Mouse (Mus musculus) forebrain, embryonic 14.5 days (tissue): ENCODE measurements around the gene Kpna7. TPM values are rescaled to one million over a fixed set of nuclear protein-coding genes. Genes with fewer than 3 reads are reported as not detected.

Experiments
- ATAC-seq: fragments of 200-750 bp; cut with Nextera tagmentation; 2 replicates; pipeline ENCODE4 v1.8.0; 2017; ENCODE audit warnings: mild to moderate bottlenecking, moderate library complexity
- DNase-seq: peaks from one replicate; pipeline ENCODE4 v3.0.0-alpha.2; 2015; ENCODE audit warnings: low spot score
- H3K27ac ChIP-seq: fragments of 300-500 bp; sonication (generic); 2 replicates; pipeline ENCODE4 v1.5.1; 2014; ENCODE audit warnings: low read depth, mild to moderate bottlenecking, control low read depth, low read length, moderate library complexity
- H3K27me3 ChIP-seq: fragments of 300-500 bp; sonication (generic); replicated peaks from 2 replicates; pipeline ENCODE4 v1.6.1; 2014; ENCODE audit warnings: low read length, control low read depth, mixed read lengths; ENCODE audit not compliant: control insufficient read depth, insufficient read depth
- H3K36me3 ChIP-seq: fragments of 300-500 bp; sonication (generic); 2 replicates; pipeline ENCODE4 v1.6.1; 2014; ENCODE audit warnings: low read length, control low read depth; ENCODE audit not compliant: control insufficient read depth, insufficient read depth
- H3K4me1 ChIP-seq: fragments of 300-500 bp; sonication (generic); 2 replicates; pipeline ENCODE4 v1.6.1; 2014; ENCODE audit warnings: antibody characterized with exemption, low read length, control low read depth; ENCODE audit not compliant: control insufficient read depth, insufficient read depth
- H3K4me2 ChIP-seq: fragments of 300-500 bp; sonication (generic); 2 replicates; pipeline ENCODE4 v1.6.1; 2014; ENCODE audit warnings: mild to moderate bottlenecking, control low read depth, low read length
- H3K4me3 ChIP-seq: fragments of 300-500 bp; sonication (generic); 2 replicates; pipeline ENCODE4 v1.5.1; 2014; ENCODE audit warnings: low read depth, low read length, control low read depth
- H3K9ac ChIP-seq: fragments of 300-500 bp; sonication (generic); 2 replicates; pipeline ENCODE4 v1.6.1; 2014; ENCODE audit warnings: mild to moderate bottlenecking, low read length, control low read depth, moderate library complexity
- H3K9me3 ChIP-seq: fragments of 300-500 bp; sonication (generic); replicated peaks from 2 replicates; pipeline ENCODE4 v1.6.1; 2016; ENCODE audit warnings: low read length, control low read depth, mixed read lengths; ENCODE audit not compliant: control insufficient read depth
- WGBS: fragments of 180-500 bp; shearing (Covaris S2); extraction: QIAGEN DNeasy Blood & Tissue Kit; methylation state at CpG from one replicate; pipeline ENCODE4 v1.1.7; 2014; 5-methylcytosine and 5-hydroxymethylcytosine counted together
- polyA plus RNA-seq: library from polyadenylated mRNA; unstranded; fragments of >200 nt; fragmentation: Nextera tagmentation; extraction: Ambion mirVana; gene quantifications from 2 replicates; pipeline ENCODE4 v1.2.1, GENCODE M21; 2014

Gene Kpna7
- polyA plus RNA-seq, 1 experiment from 2014 or later, result not detected

DNA sequence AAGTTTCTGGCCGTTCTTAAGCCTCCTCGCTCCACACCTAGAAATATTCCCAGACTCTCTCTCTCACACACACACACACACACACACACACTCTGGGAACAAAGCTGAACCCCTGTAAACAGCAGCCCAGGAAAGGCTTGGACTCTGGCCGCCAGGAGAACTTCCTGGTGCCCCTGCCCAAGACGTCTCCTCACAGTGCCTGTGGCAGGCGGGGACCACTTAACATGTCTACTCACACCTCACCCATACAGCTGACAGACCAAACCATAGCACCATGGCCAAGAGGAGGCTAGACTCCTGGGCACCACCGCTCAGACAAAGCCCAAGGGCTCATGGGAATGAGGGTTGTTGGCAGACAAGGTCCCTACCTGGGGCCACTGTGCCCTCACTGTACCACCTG, 140.5 kb downstream of the Kpna7 start:
- no peaks in the 10 kb centered on the region for H3K36me3 ChIP-seq
- 85% methylated on average over 6 of the region's 6 CpGs for WGBS
- H3K9me3 ChIP-seq, result no peaks in the 10 kb centered on the region
- H3K9ac ChIP-seq, result no peak overlapping the region
- H3K4me1 ChIP-seq, result 0 out of 2 replicates have a peak, but pooled peaks cover 3% of the 10 kb centered on the region
- no peak overlapping the region for H3K27ac ChIP-seq
- DNase-seq, result no peak
- no peak for ATAC-seq
- H3K4me3 ChIP-seq, result no peak overlapping the region
- H3K4me2 ChIP-seq, result no peak overlapping the region
- no peaks in the 10 kb centered on the region for H3K27me3 ChIP-seq

- H3K4me2 ChIP-seq, result no peak overlapping the region
- 75% methylated on average over 9 of the region's 9 CpGs for WGBS
- no peak overlapping the region for H3K4me3 ChIP-seq
- 0 out of 2 replicates have a peak, but pooled peaks cover 3% of the 10 kb centered on the region for H3K4me1 ChIP-seq
- no peaks in the 10 kb centered on the region for H3K36me3 ChIP-seq
- no peak overlapping the region for H3K27ac ChIP-seq
- no peaks in the 10 kb centered on the region for H3K9me3 ChIP-seq
- ATAC-seq, result no peak
- no peak for DNase-seq
- no peak overlapping the region for H3K9ac ChIP-seq
- H3K27me3 ChIP-seq, result no peaks in the 10 kb centered on the region
Measured at GRCm38 (mm10) chr5:144942431-144942830, 141.4 kb downstream of the Kpna7 start.

GRCm38 (mm10) chr5:144940904-144941303, 142.9 kb downstream of the Kpna7 start:
- Histone ChIP-seq H3K4me3 (no peak overlapping the region), H3K4me1 (no peaks in the 10 kb centered on the region), H3K36me3 (no peaks in the 10 kb centered on the region), H3K27me3 (no peaks in the 10 kb centered on the region), H3K9ac (no peak overlapping the region), H3K4me2 (no peak overlapping the region), H3K27ac (peak overlapping the region; percentile 5; the same call in 1 of the 2 replicates), H3K9me3 (no peaks in the 10 kb centered on the region)
- DNase-seq (peak; percentile 13), ATAC-seq (peak; percentile 54)
- WGBS, result 60% methylated on average over 3 of the region's 3 CpGs

DNA sequence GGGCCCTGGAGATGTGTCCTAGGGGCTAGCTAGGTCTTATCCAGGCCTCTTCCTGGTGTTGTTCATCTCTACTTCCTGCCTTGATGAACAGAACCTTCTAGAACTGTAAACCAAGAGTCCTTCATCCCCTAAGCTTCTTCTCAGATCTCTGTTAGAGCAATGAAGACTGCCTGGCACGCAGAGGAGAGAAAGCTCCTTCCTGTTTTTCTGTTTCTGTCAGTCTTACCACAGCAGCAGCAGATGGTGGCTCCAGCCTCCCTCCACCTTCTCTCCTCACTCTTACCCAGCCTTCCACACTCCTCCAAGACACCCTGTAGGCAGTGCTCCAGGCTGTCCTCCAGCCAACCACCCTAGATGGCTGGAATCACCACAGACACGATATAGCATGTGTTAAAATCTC, 146.5 kb downstream of the Kpna7 start:
- no peaks in the 10 kb centered on the region for H3K9me3 ChIP-seq
- no peaks in the 10 kb centered on the region for H3K27me3 ChIP-seq
- no peak overlapping the region for H3K4me3 ChIP-seq
- H3K36me3 ChIP-seq, result no peaks in the 10 kb centered on the region
- DNase-seq, result no peak
- H3K9ac ChIP-seq, result no peak overlapping the region
- no peak overlapping the region for H3K4me2 ChIP-seq
- no peak for ATAC-seq
- 93% methylated on average over 2 of the region's 2 CpGs for WGBS
- no peaks in the 10 kb centered on the region for H3K4me1 ChIP-seq
- no peak overlapping the region for H3K27ac ChIP-seq

Other genes with a start within 250 kb of the Kpna7 start
- 16.5 and 22.7 TPM in 2 replicates for gene Smurf1, start 118.2 kb downstream of the Kpna7 start, polyA plus RNA-seq
- not detected in 2 replicates for gene Gm4871, start 51.3 kb downstream of the Kpna7 start, polyA plus RNA-seq
- not detected in 2 replicates for gene 1700018F24Rik, start 41.0 kb downstream of the Kpna7 start, polyA plus RNA-seq
- gene Arpc1a, start 200 bp downstream of the Kpna7 start, polyA plus RNA-seq, result 241 and 263 TPM in 2 replicates
- 48.8 and 50.3 TPM in 2 replicates for gene Arpc1b, start 30.2 kb upstream of the Kpna7 start, polyA plus RNA-seq
- gene Pdap1, start 56.2 kb upstream of the Kpna7 start, polyA plus RNA-seq, result 98.8 and 102 TPM in 2 replicates
- gene Bud31, start 56.3 kb upstream of the Kpna7 start, polyA plus RNA-seq, result 226 and 245 TPM in 2 replicates
- gene Ptcd1, start 83.1 kb upstream of the Kpna7 start, polyA plus RNA-seq, result 16.8 and 21.6 TPM in 2 replicates
- 28.9 and 31.1 TPM in 2 replicates for gene Cpsf4, start 83.2 kb upstream of the Kpna7 start, polyA plus RNA-seq
- gene Atp5j2, start 108.0 kb upstream of the Kpna7 start, polyA plus RNA-seq, result 513 and 604 TPM in 2 replicates
- gene Zkscan14, start 117.8 kb upstream of the Kpna7 start, polyA plus RNA-seq, result 14.9 and 16.4 TPM in 2 replicates
- gene Zkscan5, start 120.5 kb upstream of the Kpna7 start, polyA plus RNA-seq, result 17.7 and 17.8 TPM in 2 replicates
- gene Zfp655, start 147.7 kb upstream of the Kpna7 start, polyA plus RNA-seq, result 42.8 and 45.7 TPM in 2 replicates
- 0.98 and 1.6 TPM in 2 replicates for gene Zscan25, start 196.5 kb upstream of the Kpna7 start, polyA plus RNA-seq